Mouse (Mus musculus): ENCODE results near the gene Rapgef4. TPM values are rescaled to one million over a fixed set of nuclear protein-coding genes. Genes with fewer than 3 reads are reported as not detected.
A peak's percentile ranks its signal among the peaks of the same experiment; 100 is the strongest.

Gene Rapgef4
- polyA plus RNA-seq, 1 experiment = 8.1 TPM

DNA sequence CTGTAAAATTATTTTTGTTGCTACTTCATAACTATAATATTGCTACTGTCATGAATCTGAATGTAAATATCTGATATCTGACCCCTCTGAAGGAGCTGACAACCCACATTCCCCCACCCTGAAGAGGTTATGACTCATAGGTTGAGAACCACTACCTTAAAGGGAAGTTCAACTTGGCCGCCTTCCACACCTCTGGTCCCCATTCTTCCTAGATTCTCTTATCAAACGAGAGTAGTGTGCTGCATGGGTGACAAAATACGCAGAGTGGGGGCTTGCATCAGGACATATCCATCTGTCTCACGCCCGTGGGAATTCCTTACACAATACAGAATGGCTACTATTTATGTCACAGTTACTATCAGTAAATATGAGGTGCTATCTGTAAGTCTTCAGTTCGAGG is 221.2 kb downstream of the Rapgef4 start:
- Histone ChIP-seq H3K4me3 (ENCODE audit: control insufficient read depth, low read depth, low read length) (no peak overlapping the region), H3K27me3 (ENCODE audit: control insufficient read depth, insufficient read depth, low read length) (no peaks in the 10 kb centered on the region), H3K4me1 (ENCODE audit: control insufficient read depth, insufficient read depth, low read length) (no peaks in the 10 kb centered on the region), H3K27ac (ENCODE audit: control insufficient read depth, insufficient read depth, low read depth, low read length) (no peak overlapping the region), H3K36me3 (ENCODE audit: control insufficient read depth, insufficient read depth, low read length) (no peaks in the 10 kb centered on the region; the same call in 1 of the 2 replicates)
- TF ChIP-seq POLR2A (IDR thresholded peaks at IDR 0.05; ENCODE audit: control insufficient read depth, low read depth, low read length) (no peak), CTCF (IDR thresholded peaks at IDR 0.05; ENCODE audit: control insufficient read depth, insufficient read depth, insufficient replicate concordance, low read depth, low read length) (no peak)

DNA sequence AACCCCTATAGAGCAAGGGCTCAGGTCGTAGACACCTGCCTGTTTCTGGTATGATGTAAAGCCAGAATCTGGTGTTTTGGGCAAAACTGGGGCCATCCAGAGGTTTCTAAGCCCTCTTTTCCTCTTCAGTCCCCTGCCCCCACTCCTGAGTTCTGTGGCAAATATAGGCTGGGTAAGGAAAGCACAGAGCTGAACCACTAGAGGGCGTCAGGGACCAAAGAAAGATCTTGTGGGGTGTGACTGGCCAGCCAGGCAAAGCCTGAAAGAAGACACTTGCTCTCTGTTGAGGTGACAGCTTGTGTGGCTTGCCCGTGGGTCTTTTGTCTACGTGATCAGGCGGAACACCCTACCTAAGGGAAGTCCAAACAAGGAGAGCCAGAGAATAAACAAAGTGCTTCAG is 222.6 kb downstream of the Rapgef4 start:
- no peaks in the 10 kb centered on the region; the same call in 1 of the 2 replicates for H3K36me3 ChIP-seq (ENCODE audit: control insufficient read depth, insufficient read depth, low read length)
- no peaks in the 10 kb centered on the region for H3K27me3 ChIP-seq (ENCODE audit: control insufficient read depth, insufficient read depth, low read length)
- peak; percentile 68; the same call in 1 of the 2 replicates for TF ChIP-seq CTCF (IDR thresholded peaks at IDR 0.05; ENCODE audit: control insufficient read depth, insufficient read depth, insufficient replicate concordance, low read depth, low read length)
- TF ChIP-seq POLR2A (IDR thresholded peaks at IDR 0.05; ENCODE audit: control insufficient read depth, low read depth, low read length) = no peak
- no peak overlapping the region for H3K27ac ChIP-seq (ENCODE audit: control insufficient read depth, insufficient read depth, low read depth, low read length)
- no peak overlapping the region for H3K4me3 ChIP-seq (ENCODE audit: control insufficient read depth, low read depth, low read length)
- H3K4me1 ChIP-seq (ENCODE audit: control insufficient read depth, insufficient read depth, low read length) = no peaks in the 10 kb centered on the region

DNA sequence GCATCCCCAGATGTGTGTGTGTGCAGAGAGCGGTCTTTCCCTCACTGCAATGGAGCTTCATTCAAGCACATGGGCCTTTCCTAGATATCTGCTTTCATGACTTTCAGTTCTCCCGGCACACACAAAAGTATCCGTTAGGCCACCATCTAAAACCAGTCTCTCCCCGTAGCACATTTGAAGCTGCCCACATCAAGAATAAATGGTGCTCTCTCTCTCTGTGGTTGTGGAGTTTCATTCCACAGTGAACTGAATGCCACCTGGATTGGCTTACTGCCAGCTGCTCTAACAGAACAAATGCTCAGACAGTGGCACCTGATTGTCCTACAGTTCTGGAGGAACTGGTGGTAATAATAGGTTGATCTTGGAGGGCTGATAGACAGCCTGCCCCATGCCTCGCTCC is 224.8 kb downstream of the Rapgef4 start:
- no peaks in the 10 kb centered on the region for H3K4me1 ChIP-seq (ENCODE audit: control insufficient read depth, insufficient read depth, low read length)
- no peak overlapping the region for H3K27ac ChIP-seq (ENCODE audit: control insufficient read depth, insufficient read depth, low read depth, low read length)
- no peak overlapping the region for H3K4me3 ChIP-seq (ENCODE audit: control insufficient read depth, low read depth, low read length)
- no peaks in the 10 kb centered on the region for H3K27me3 ChIP-seq (ENCODE audit: control insufficient read depth, insufficient read depth, low read length)
- TF ChIP-seq POLR2A (IDR thresholded peaks at IDR 0.05; ENCODE audit: control insufficient read depth, low read depth, low read length) (no peak), CTCF (IDR thresholded peaks at IDR 0.05; ENCODE audit: control insufficient read depth, insufficient read depth, insufficient replicate concordance, low read depth, low read length) (no peak)
- H3K36me3 ChIP-seq (ENCODE audit: control insufficient read depth, insufficient read depth, low read length) = no peaks in the 10 kb centered on the region

DNA sequence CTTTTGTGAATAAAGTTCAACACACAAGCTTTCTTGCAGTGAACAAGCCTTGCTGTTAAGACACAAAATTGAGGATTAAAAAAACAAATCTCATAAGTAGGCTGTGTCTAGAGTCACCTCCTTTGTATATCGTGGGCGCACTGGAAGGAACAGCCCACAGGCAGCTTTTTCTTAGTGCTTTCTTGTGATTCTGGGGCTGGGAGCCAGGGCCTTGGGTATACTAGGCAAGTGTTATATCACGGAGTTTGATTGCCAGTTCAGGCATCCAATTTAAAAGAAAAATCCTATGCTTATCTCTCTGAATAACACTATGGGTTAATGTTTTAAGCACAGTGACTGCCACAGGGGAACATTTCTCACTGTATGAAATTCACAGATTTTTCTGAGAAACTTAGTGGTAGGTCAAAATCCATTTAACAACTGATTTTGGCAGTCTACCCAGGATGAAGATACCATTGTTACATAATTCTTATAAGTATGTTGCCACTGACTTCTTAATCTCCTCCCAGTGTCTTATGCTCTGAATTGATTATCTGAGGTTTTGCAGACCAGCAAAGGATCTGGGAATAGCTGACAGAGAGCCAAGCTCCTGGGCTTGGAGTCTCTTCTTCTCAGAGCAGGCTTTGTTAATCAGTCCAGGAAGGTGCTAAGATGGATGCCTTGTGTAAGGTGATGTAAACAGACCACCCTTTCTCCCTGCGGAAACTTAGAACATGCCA is 225.6 kb downstream of the Rapgef4 start:
- TF ChIP-seq CTCF (IDR thresholded peaks at IDR 0.05; ENCODE audit: control insufficient read depth, insufficient read depth, insufficient replicate concordance, low read depth, low read length) (no peak), POLR2A (IDR thresholded peaks at IDR 0.05; ENCODE audit: control insufficient read depth, low read depth, low read length) (no peak)
- no peaks in the 10 kb centered on the region for H3K4me1 ChIP-seq (ENCODE audit: control insufficient read depth, insufficient read depth, low read length)
- H3K27ac ChIP-seq (ENCODE audit: control insufficient read depth, insufficient read depth, low read depth, low read length) = no peak overlapping the region
- H3K4me3 ChIP-seq (ENCODE audit: control insufficient read depth, low read depth, low read length) = no peak overlapping the region
- no peaks in the 10 kb centered on the region for H3K27me3 ChIP-seq (ENCODE audit: control insufficient read depth, insufficient read depth, low read length)
- no peaks in the 10 kb centered on the region for H3K36me3 ChIP-seq (ENCODE audit: control insufficient read depth, insufficient read depth, low read length)

DNA sequence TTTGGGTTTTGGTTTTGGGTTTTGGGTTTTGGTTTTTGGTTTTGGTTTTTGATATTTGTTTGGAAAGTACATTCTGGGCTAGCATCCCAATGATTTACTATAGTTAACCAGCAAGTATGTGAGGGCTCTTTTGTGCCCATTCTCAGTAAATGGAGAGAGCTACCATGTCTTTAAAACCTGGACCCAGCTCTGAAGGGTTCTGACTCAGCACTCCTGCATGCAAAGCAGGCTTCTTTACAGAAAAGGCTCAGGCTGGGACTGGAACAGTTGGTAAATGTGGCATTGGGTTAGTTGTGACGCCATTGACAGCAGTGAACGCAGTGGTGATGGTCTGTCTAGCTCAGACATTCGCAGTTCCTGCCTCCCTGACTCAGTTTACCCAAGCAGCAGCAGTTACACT is 236.3 kb downstream of the Rapgef4 start:
- no peaks in the 10 kb centered on the region for H3K36me3 ChIP-seq (ENCODE audit: control insufficient read depth, insufficient read depth, low read length)
- H3K27ac ChIP-seq (ENCODE audit: control insufficient read depth, insufficient read depth, low read depth, low read length) = no peak overlapping the region
- no peaks in the 10 kb centered on the region for H3K27me3 ChIP-seq (ENCODE audit: control insufficient read depth, insufficient read depth, low read length)
- H3K4me3 ChIP-seq (ENCODE audit: control insufficient read depth, low read depth, low read length) = no peak overlapping the region
- no peaks in the 10 kb centered on the region for H3K4me1 ChIP-seq (ENCODE audit: control insufficient read depth, insufficient read depth, low read length)
- TF ChIP-seq POLR2A (IDR thresholded peaks at IDR 0.05; ENCODE audit: control insufficient read depth, low read depth, low read length) = no peak
- TF ChIP-seq CTCF (IDR thresholded peaks at IDR 0.05; ENCODE audit: control insufficient read depth, insufficient read depth, insufficient replicate concordance, low read depth, low read length) = no peak

- Histone ChIP-seq H3K27ac (ENCODE audit: control insufficient read depth, insufficient read depth, low read depth, low read length) (no peak overlapping the region), H3K36me3 (ENCODE audit: control insufficient read depth, insufficient read depth, low read length) (no peaks in the 10 kb centered on the region)
Measured at GRCm38 (mm10) chr2:72219921-72220320, 238.9 kb downstream of the Rapgef4 start.

DNA sequence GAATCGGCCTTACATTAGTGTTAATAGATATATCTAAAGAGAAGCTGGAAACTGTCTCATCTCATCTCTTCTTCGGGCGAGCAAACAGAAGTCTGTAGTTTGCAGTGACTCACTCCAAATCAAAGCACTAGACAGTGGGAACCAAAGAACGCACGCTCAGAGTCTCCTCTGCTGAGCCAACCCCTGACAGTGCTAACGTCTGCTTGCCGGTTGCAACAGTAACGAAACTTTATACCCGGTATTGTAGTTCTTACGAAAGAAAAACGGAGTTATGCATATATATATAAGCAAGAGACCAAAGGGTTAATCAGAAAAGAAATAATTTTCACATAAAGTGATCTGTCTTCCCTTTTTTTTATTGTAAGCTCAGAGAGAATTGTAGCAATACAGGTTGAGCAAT is 240.2 kb downstream of the Rapgef4 start:
- Histone ChIP-seq H3K36me3 (ENCODE audit: control insufficient read depth, insufficient read depth, low read length) (no peaks in the 10 kb centered on the region), H3K4me1 (ENCODE audit: control insufficient read depth, insufficient read depth, low read length) (no peaks in the 10 kb centered on the region), H3K27me3 (ENCODE audit: control insufficient read depth, insufficient read depth, low read length) (no peaks in the 10 kb centered on the region), H3K27ac (ENCODE audit: control insufficient read depth, insufficient read depth, low read depth, low read length) (no peak overlapping the region), H3K4me3 (ENCODE audit: control insufficient read depth, low read depth, low read length) (no peak overlapping the region)
- no peak for TF ChIP-seq CTCF (IDR thresholded peaks at IDR 0.05; ENCODE audit: control insufficient read depth, insufficient read depth, insufficient replicate concordance, low read depth, low read length)
- TF ChIP-seq POLR2A (IDR thresholded peaks at IDR 0.05; ENCODE audit: control insufficient read depth, low read depth, low read length) = no peak

More at GRCm38 (mm10) chr2:72219921-72220320, 238.9 kb downstream of the Rapgef4 start:
- H3K4me3 ChIP-seq (ENCODE audit: control insufficient read depth, low read depth, low read length) = no peak overlapping the region
- H3K27me3 ChIP-seq (ENCODE audit: control insufficient read depth, insufficient read depth, low read length) = no peaks in the 10 kb centered on the region
- no peaks in the 10 kb centered on the region for H3K4me1 ChIP-seq (ENCODE audit: control insufficient read depth, insufficient read depth, low read length)
- TF ChIP-seq POLR2A (IDR thresholded peaks at IDR 0.05; ENCODE audit: control insufficient read depth, low read depth, low read length) (no peak), CTCF (IDR thresholded peaks at IDR 0.05; ENCODE audit: control insufficient read depth, insufficient read depth, insufficient replicate concordance, low read depth, low read length) (no peak)
